In genomic region chr9:119088148-119088801, GRCm38 (mm10) we compare ENCODE assay signal across 8 mouse cellular contexts. TPM values are rescaled to one million over a fixed set of nuclear protein-coding genes. Genes with fewer than 3 reads are reported as not detected.
DNase-seq lines count a peak whose midpoint lies in the region; ATAC-seq lines count a peak whose summit lies in the region.

No protein-coding gene starts in this region.

- H3K4me3 ChIP-seq in intestine, embryonic 16.5 days (ENCODE audit: low read length): peak overlapping the region; percentile 53

- H3K36me3 ChIP-seq in intestine, embryonic 16.5 days (ENCODE audit: control insufficient read depth, insufficient read depth, low read length): no peaks in the 10 kb centered on the region

- intact Hi-C loops in left cerebral cortex, postnatal 36 days (cut with DNase I): no loop called here

- H3K27ac ChIP-seq in intestine, embryonic 16.5 days (ENCODE audit: low read length): peak overlapping the region; percentile 93

- WGBS in intestine, embryonic 16.5 days: under 1% methylated on average over 24 of the region's 24 CpGs

- no peaks in the 10 kb centered on the region; the same call in 1 of the 2 replicates for H3K27me3 ChIP-seq in intestine, embryonic 16.5 days (replicated peaks; ENCODE audit: control insufficient read depth, insufficient read depth, low read length)

- H3K9me3 ChIP-seq in intestine, embryonic 16.5 days (ENCODE audit: control insufficient read depth, low read length): no peaks in the 10 kb centered on the region

- H3K4me2 ChIP-seq in intestine, embryonic 16.5 days (ENCODE audit: low read depth, low read length): peak overlapping the region; percentile 75

- H3K4me1 ChIP-seq in intestine, embryonic 16.5 days (ENCODE audit: control insufficient read depth, insufficient read depth, low read length): peaks cover 38% of the 10 kb centered on the region

- peak overlapping the region; percentile 69 for H3K9ac ChIP-seq in intestine, embryonic 16.5 days (ENCODE audit: low read depth, low read length)

- peak; percentile 89 for ATAC-seq in granulocyte monocyte progenitor cell, adult 5-6 weeks (replicated peaks; ENCODE audit: poor library complexity, severe bottlenecking)
- peak; percentile 92 for ATAC-seq in intestine, embryonic 16.5 days

- DNase-seq in adrenal gland, adult 8-10 months: peak; percentile 94
- DNase-seq in embryo, embryonic 9.5 days (ENCODE audit: extremely low spot score): peak; percentile 97
- peak; percentile 76 for DNase-seq in left cerebral cortex, postnatal 36 days (ENCODE audit: low spot score in 2 of 2)
- peak; percentile 86 for DNase-seq in mesoderm, embryonic 11.5 days (ENCODE audit: low read depth, low spot score)
- DNase-seq in right cerebral cortex, postnatal 14 days: peak; percentile 74
- DNase-seq in urinary bladder, postnatal 25 days (ENCODE audit: low spot score): peak; percentile 91

RNA-seq across cellular contexts. Expression of gene Plcd1, which starts 5.0 kb away (rescaled TPM):
- total RNA-seq in adrenal gland, adult 8-10 months (2022): 10 to 100 TPM in 2 of 4 experiments, 1 to 10 TPM in 2; 8.5 to 19.9 (median 13.2) TPM
- total RNA-seq in granulocyte monocyte progenitor cell, adult 5-6 weeks (2014; fragmentation: Nextera tagmentation): not detected in 2 replicates
- not detected in 2 replicates for total RNA-seq in granulocyte monocyte progenitor cell, adult 5-6 weeks (2017)
- polyA plus RNA-seq in intestine, embryonic 16.5 days (2015; fragmentation: Nextera tagmentation; extraction: Ambion mirVana): 16.9 and 17.3 TPM in 2 replicates
- 10 to 100 TPM; 12.6 to 14.9 TPM for total RNA-seq in left cerebral cortex, postnatal 36 days (2021)

RNA-seq across cellular contexts. Expression of gene Dlec1, which starts 14.0 kb away (rescaled TPM):
- total RNA-seq in adrenal gland, adult 8-10 months (2022): 1 to 10 TPM; 2.2 to 6.6 (median 4.5) TPM
- 0.06 and 0.32 TPM in 2 replicates for total RNA-seq in granulocyte monocyte progenitor cell, adult 5-6 weeks (2014; fragmentation: Nextera tagmentation)
- 0.26 and 0.67 TPM in 2 replicates for total RNA-seq in granulocyte monocyte progenitor cell, adult 5-6 weeks (2017)
- polyA plus RNA-seq in intestine, embryonic 16.5 days (2015; fragmentation: Nextera tagmentation; extraction: Ambion mirVana): 0.31 and 0.43 TPM in 2 replicates
- total RNA-seq in left cerebral cortex, postnatal 36 days (2021): 1 to 10 TPM; 4.1 to 5.1 TPM

RNA-seq across cellular contexts. Expression of gene Vill, which starts 35.7 kb away (rescaled TPM):
- 1 to 10 TPM; 2.4 to 4.6 (median 4.4) TPM for total RNA-seq in adrenal gland, adult 8-10 months (2022)
- 33.5 and 42.4 TPM in 2 replicates for total RNA-seq in granulocyte monocyte progenitor cell, adult 5-6 weeks (2014; fragmentation: Nextera tagmentation)
- 23.7 and 34.9 TPM in 2 replicates for total RNA-seq in granulocyte monocyte progenitor cell, adult 5-6 weeks (2017)
- 13.7 and 14.9 TPM in 2 replicates for polyA plus RNA-seq in intestine, embryonic 16.5 days (2015; fragmentation: Nextera tagmentation; extraction: Ambion mirVana)
- 1 to 10 TPM; 5.1 to 9.6 TPM for total RNA-seq in left cerebral cortex, postnatal 36 days (2021)

Comparison
In these comparisons a context has a peak if more than half of its experiments do, and no peak if none do; other contexts are left out.
1. Peak in every context shown above with its lines: DNase-seq, ATAC-seq, H3K4me3 ChIP-seq and H3K27ac ChIP-seq.
2. RNA of gene Plcd1, which starts 5.0 kb away (total RNA-seq): 8.5 to 19.9 TPM in adrenal gland, adult 8-10 months and 12.6 to 14.9 TPM in left cerebral cortex, postnatal 36 days; not detected in granulocyte monocyte progenitor cell, adult 5-6 weeks; every median in the first group is over 4 times any median in the second.